Mouse (Mus musculus): ENCODE data around the gene Phykpl.
A peak's percentile ranks its signal among the peaks of the same experiment; 100 is the strongest.

DNA sequence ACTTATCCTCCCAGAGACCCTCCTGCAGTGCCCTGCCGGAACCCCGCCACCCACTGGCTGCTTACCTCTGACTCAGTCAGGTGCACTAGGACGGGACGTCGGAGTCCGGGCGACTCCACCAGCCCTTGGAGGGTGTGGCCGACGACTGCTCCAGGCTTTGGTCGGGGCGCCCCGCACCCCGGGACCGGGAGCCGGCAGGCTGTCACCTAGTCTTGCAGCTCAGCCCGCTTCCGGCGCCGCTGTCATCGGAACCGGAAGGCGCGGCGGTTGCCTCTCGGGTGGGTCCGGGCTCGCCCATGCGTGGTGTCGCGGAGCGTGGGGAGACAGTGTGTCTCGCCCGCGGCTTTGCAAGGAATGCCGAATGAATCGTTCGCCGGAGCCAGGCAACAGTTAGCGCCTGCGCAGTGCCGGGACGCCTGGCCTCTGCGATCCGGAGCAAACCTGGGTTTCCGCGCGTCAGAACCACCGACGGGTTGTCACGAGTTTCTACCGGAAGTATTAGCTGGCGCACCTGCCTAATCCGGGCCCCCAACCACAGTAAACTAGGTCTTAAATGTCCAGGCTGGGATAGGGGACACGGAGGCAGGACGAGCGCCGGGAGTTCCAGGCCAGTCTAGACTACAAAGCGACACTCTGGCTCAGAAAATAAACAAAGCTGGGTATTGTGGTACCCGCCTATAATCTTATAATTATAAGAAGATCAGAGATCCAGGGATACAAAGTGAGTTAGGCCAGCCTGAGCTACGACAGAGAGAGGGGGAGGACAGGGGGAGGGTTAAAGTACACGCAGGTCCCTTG lies 51.2 kb downstream of the Phykpl start, which contains the start of gene Rmnd5b:
- TF ChIP-seq E2F4 (IDR thresholded peaks at IDR 0.05; ENCODE audit: insufficient read depth) (no peak), POLR2A (IDR thresholded peaks at IDR 0.05; ENCODE audit: insufficient read length, low read depth) (peak; percentile 73)

All from myocyte (in vitro differentiated cells).